Mouse (Mus musculus): Measurements from ENCODE around the gene Tpp1. TPM values are rescaled to one million over a fixed set of nuclear protein-coding genes. Genes with fewer than 3 reads are reported as not detected.
A peak's percentile ranks its signal among the peaks of the same experiment; 100 is the strongest.

Gene Tpp1
- total and polyA plus RNA-seq, 3 experiments = 42.1 to 66.1 (median 50.3) TPM

- H3K9ac ChIP-seq (ENCODE audit: low read depth, low read length) = no peak overlapping the region; the same call in 1 of the 2 replicates
- H3K27ac ChIP-seq = peak overlapping the region; percentile 66
- no peak overlapping the region for H3K4me3 ChIP-seq
- DNase-seq = peak; percentile 75 to 86
- H3K79me2 ChIP-seq (replicated peaks; ENCODE audit: control insufficient read depth, insufficient read depth, low read length) = no peaks in the 10 kb centered on the region
- intact Hi-C loops (cut with DNase I) = loop anchor here (2.0 kb wide), 1 partner anchor 33 kb away; the partner anchor contains the start of gene Mrpl17
- H3K4me1 ChIP-seq (ENCODE audit: control insufficient read depth, insufficient read depth, low read length) = peaks cover 22% of the 10 kb centered on the region
- H3K27me3 ChIP-seq (ENCODE audit: control insufficient read depth, insufficient read depth, low read length) = no peaks in the 10 kb centered on the region
- WGBS = 24% methylated on average over 13 of the region's 13 CpGs
- no peaks in the 10 kb centered on the region for H3K36me3 ChIP-seq (ENCODE audit: control insufficient read depth, insufficient read depth, low read length)
- TF ChIP-seq CTCF (IDR thresholded peaks at IDR 0.05) = no peak
- TF ChIP-seq EP300 (IDR thresholded peaks at IDR 0.05; ENCODE audit: insufficient read depth, low read depth, low read length) = peak; percentile 68
- TF ChIP-seq POLR2A (IDR thresholded peaks at IDR 0.05; ENCODE audit: insufficient read depth, low read depth, low read length) = no peak
Observed at GRCm38 (mm10) chr7:105777797-105778552, 25.9 kb upstream of the Tpp1 start.

GRCm38 (mm10) chr7:105777316-105777715, 25.3 kb upstream of the Tpp1 start:
- Histone ChIP-seq H3K36me3 (ENCODE audit: control insufficient read depth, insufficient read depth, low read length) (no peaks in the 10 kb centered on the region), H3K27ac (peak overlapping the region; percentile 66), H3K9ac (ENCODE audit: low read depth, low read length) (no peak overlapping the region), H3K4me1 (ENCODE audit: control insufficient read depth, insufficient read depth, low read length) (peaks cover 22% of the 10 kb centered on the region), H3K27me3 (ENCODE audit: control insufficient read depth, insufficient read depth, low read length) (no peaks in the 10 kb centered on the region), H3K79me2 (replicated peaks; ENCODE audit: control insufficient read depth, insufficient read depth, low read length) (no peaks in the 10 kb centered on the region), H3K4me3 (no peak overlapping the region)
- TF ChIP-seq CTCF (IDR thresholded peaks at IDR 0.05) = no peak
- no peak for TF ChIP-seq POLR2A (IDR thresholded peaks at IDR 0.05; ENCODE audit: insufficient read depth, low read depth, low read length)
- no peak for TF ChIP-seq EP300 (IDR thresholded peaks at IDR 0.05; ENCODE audit: insufficient read depth, low read depth, low read length)
- 78% methylated on average over 1 of the region's 1 CpGs for WGBS
- DNase-seq = no peak
- intact Hi-C loops (cut with DNase I) = no loop called here

- Histone ChIP-seq H3K27me3 (ENCODE audit: control insufficient read depth, insufficient read depth, low read length) (no peaks in the 10 kb centered on the region), H3K27ac (no peak overlapping the region), H3K79me2 (replicated peaks; ENCODE audit: control insufficient read depth, insufficient read depth, low read length) (no peaks in the 10 kb centered on the region), H3K4me1 (ENCODE audit: control insufficient read depth, insufficient read depth, low read length) (peaks cover 22% of the 10 kb centered on the region), H3K36me3 (ENCODE audit: control insufficient read depth, insufficient read depth, low read length) (peaks cover 1% of the 10 kb centered on the region; the same call in 1 of the 2 replicates), H3K9ac (ENCODE audit: low read depth, low read length) (no peak overlapping the region), H3K4me3 (no peak overlapping the region)
- no peak for DNase-seq
- intact Hi-C loops (cut with DNase I) = no loop called here
- WGBS = 77% methylated on average over 2 of the region's 2 CpGs
- no peak for TF ChIP-seq CTCF (IDR thresholded peaks at IDR 0.05)
- no peak for TF ChIP-seq POLR2A (IDR thresholded peaks at IDR 0.05; ENCODE audit: insufficient read depth, low read depth, low read length)
- no peak for TF ChIP-seq EP300 (IDR thresholded peaks at IDR 0.05; ENCODE audit: insufficient read depth, low read depth, low read length)
Observed at GRCm38 (mm10) chr7:105776026-105776425, 24.0 kb upstream of the Tpp1 start.

- no peak overlapping the region for H3K4me3 ChIP-seq
- no peak overlapping the region for H3K27ac ChIP-seq
- 39% methylated on average over 8 of the region's 8 CpGs for WGBS
- H3K36me3 ChIP-seq (ENCODE audit: control insufficient read depth, insufficient read depth, low read length) = peaks cover 9% of the 10 kb centered on the region
- peaks cover 23% of the 10 kb centered on the region for H3K4me1 ChIP-seq (ENCODE audit: control insufficient read depth, insufficient read depth, low read length)
- H3K9ac ChIP-seq (ENCODE audit: low read depth, low read length) = no peak overlapping the region
- intact Hi-C loops (cut with DNase I) = no loop called here
- no peaks in the 10 kb centered on the region for H3K27me3 ChIP-seq (ENCODE audit: control insufficient read depth, insufficient read depth, low read length)
- TF ChIP-seq CTCF (IDR thresholded peaks at IDR 0.05) (no peak), POLR2A (IDR thresholded peaks at IDR 0.05; ENCODE audit: insufficient read depth, low read depth, low read length) (no peak), EP300 (IDR thresholded peaks at IDR 0.05; ENCODE audit: insufficient read depth, low read depth, low read length) (no peak)
- no peaks in the 10 kb centered on the region for H3K79me2 ChIP-seq (replicated peaks; ENCODE audit: control insufficient read depth, insufficient read depth, low read length)
- no peak for DNase-seq
Observed at GRCm38 (mm10) chr7:105774661-105775060, 22.6 kb upstream of the Tpp1 start.

- peaks cover 11% of the 10 kb centered on the region for H3K4me1 ChIP-seq (ENCODE audit: control insufficient read depth, insufficient read depth, low read length)
Observed at GRCm38 (mm10) chr7:105773041-105773440, 21.0 kb upstream of the Tpp1 start.

GRCm38 (mm10) chr7:105772331-105772730, 20.3 kb upstream of the Tpp1 start:
- no peaks in the 10 kb centered on the region for H3K79me2 ChIP-seq (replicated peaks; ENCODE audit: control insufficient read depth, insufficient read depth, low read length)
- H3K27me3 ChIP-seq (ENCODE audit: control insufficient read depth, insufficient read depth, low read length) = no peaks in the 10 kb centered on the region
- H3K4me1 ChIP-seq (ENCODE audit: control insufficient read depth, insufficient read depth, low read length) = peaks cover 13% of the 10 kb centered on the region
- WGBS = 97% methylated on average over 15 of the region's 15 CpGs
- peaks cover 18% of the 10 kb centered on the region for H3K36me3 ChIP-seq (ENCODE audit: control insufficient read depth, insufficient read depth, low read length)
- no peak overlapping the region for H3K9ac ChIP-seq (ENCODE audit: low read depth, low read length)
- no peak overlapping the region for H3K4me3 ChIP-seq
- H3K27ac ChIP-seq = no peak overlapping the region
- no peak for DNase-seq
- intact Hi-C loops (cut with DNase I) = no loop called here
- no peak for TF ChIP-seq EP300 (IDR thresholded peaks at IDR 0.05; ENCODE audit: insufficient read depth, low read depth, low read length)
- TF ChIP-seq CTCF (IDR thresholded peaks at IDR 0.05) = no peak
- no peak for TF ChIP-seq POLR2A (IDR thresholded peaks at IDR 0.05; ENCODE audit: insufficient read depth, low read depth, low read length)

More at GRCm38 (mm10) chr7:105773041-105773440, 21.0 kb upstream of the Tpp1 start:
- no peaks in the 10 kb centered on the region for H3K79me2 ChIP-seq (replicated peaks; ENCODE audit: control insufficient read depth, insufficient read depth, low read length)
- WGBS = 71% methylated on average over 5 of the region's 5 CpGs
- no peak overlapping the region for H3K4me3 ChIP-seq
- no peaks in the 10 kb centered on the region for H3K27me3 ChIP-seq (ENCODE audit: control insufficient read depth, insufficient read depth, low read length)
- H3K9ac ChIP-seq (ENCODE audit: low read depth, low read length) = no peak overlapping the region
- peaks cover 16% of the 10 kb centered on the region for H3K36me3 ChIP-seq (ENCODE audit: control insufficient read depth, insufficient read depth, low read length)
- DNase-seq = no peak
- TF ChIP-seq POLR2A (IDR thresholded peaks at IDR 0.05; ENCODE audit: insufficient read depth, low read depth, low read length) (no peak), CTCF (IDR thresholded peaks at IDR 0.05) (no peak), EP300 (IDR thresholded peaks at IDR 0.05; ENCODE audit: insufficient read depth, low read depth, low read length) (no peak)
- intact Hi-C loops (cut with DNase I) = no loop called here
- no peak overlapping the region for H3K27ac ChIP-seq
